Mouse (Mus musculus) forebrain, embryonic 15.5 days (tissue): ENCODE data around the gene Cd3e. TPM values are rescaled to one million over a fixed set of nuclear protein-coding genes. Genes with fewer than 3 reads are reported as not detected.

Source experiments
- ATAC-seq: fragments of 200-750 bp; cut with Nextera tagmentation; replicated peaks from 2 replicates; pipeline ENCODE4 v1.8.0; 2017; ENCODE audit warnings: mild to moderate bottlenecking, moderate TSS enrichment, moderate library complexity
- H3K27ac ChIP-seq: fragments of 300-500 bp; sonication (generic); replicated peaks from 2 replicates; pipeline ENCODE4 v1.5.1; 2015; ENCODE audit warnings: mild to moderate bottlenecking, inconsistent platforms
- H3K27me3 ChIP-seq: fragments of 300-500 bp; sonication (generic); 2 replicates; pipeline ENCODE4 v1.6.1; 2015; ENCODE audit warnings: inconsistent platforms
- H3K36me3 ChIP-seq: fragments of 300-500 bp; sonication (generic); 2 replicates; pipeline ENCODE4 v1.6.1; 2015; ENCODE audit warnings: mild to moderate bottlenecking, inconsistent platforms
- H3K4me1 ChIP-seq: fragments of 300-500 bp; sonication (generic); 2 replicates; pipeline ENCODE4 v1.6.1; 2015; ENCODE audit warnings: inconsistent platforms
- H3K4me2 ChIP-seq: fragments of 300-500 bp; sonication (generic); replicated peaks from 2 replicates; pipeline ENCODE4 v1.6.1; 2015; ENCODE audit warnings: mild to moderate bottlenecking, inconsistent platforms
- H3K4me3 ChIP-seq: fragments of 300-500 bp; sonication (generic); 2 replicates; pipeline ENCODE4 v1.5.1; 2015; ENCODE audit warnings: mild to moderate bottlenecking, inconsistent platforms
- H3K9ac ChIP-seq: fragments of 300-500 bp; sonication (generic); replicated peaks from 2 replicates; pipeline ENCODE4 v1.6.1; 2015; ENCODE audit warnings: mild to moderate bottlenecking, inconsistent platforms
- H3K9me3 ChIP-seq: fragments of 300-500 bp; sonication (generic); 2 replicates; pipeline ENCODE4 v1.6.1; 2016; ENCODE audit warnings: inconsistent platforms
- WGBS: fragments of 180-500 bp; shearing (Covaris S2); methylation state at CpG from one replicate; pipeline ENCODE4 v1.1.7; 2015; ENCODE audit warnings: mixed read lengths; 5-methylcytosine and 5-hydroxymethylcytosine counted together
- polyA plus RNA-seq: library from polyadenylated mRNA; unstranded; fragments of >200 nt; fragmentation: Nextera tagmentation; extraction: Ambion mirVana; gene quantifications from 2 replicates; pipeline ENCODE4 v1.2.1, GENCODE M21; 2015

Cd3e gene
- not detected in 2 replicates for polyA plus RNA-seq

DNA sequence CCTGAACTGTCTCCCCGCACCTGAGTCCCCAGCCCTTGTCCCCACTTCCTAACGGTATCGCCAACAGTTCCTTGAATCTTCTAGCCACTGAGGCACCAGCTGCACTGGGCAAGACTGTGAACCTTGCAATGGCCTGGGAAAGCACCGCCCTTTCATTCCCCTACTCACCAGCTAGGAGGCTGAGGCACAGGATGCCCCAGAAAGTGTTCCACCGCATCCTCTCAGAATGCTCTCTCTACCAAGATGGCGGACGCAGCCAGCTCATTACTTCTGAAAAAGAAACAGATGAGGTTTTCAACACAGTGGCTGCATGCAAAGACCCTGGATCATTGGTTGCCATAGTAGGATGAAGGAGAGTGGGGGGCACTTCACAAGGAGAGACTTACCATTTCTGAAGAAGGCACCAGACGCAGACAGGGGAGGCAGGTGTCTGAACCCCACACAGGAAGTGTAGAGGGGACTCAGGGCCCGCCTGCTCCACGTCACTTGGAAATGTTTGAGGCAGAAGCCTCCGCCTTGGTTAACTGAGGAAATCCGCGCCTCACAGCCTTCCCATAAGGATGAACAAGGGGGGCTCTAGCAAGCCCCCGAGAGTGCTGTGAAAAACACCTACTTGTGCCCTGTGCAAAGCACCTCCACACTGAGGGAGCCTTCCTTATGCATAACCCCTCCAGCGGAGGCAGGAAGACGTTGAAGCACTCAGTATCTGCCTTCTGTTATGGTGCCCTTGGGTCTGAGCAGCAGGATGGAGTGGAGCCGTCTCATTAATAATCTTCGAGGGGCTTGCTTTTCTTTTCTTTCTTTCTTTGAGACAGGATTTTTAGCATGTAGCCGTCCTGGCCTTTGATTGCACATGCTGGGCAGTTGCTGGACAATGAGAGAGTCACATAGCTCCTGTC, at the start of gene Cd3e:
TSS of gene Cd3e (minus strand) at position 448 of the 899 bp plus-strand sequence.
- Histone ChIP-seq H3K27me3 (no peaks in the 10 kb centered on the region), H3K36me3 (no peaks in the 10 kb centered on the region), H3K9ac (no peak within 1 kb of the TSS), H3K4me3 (no peak within 1 kb of the TSS), H3K4me2 (no peak within 1 kb of the TSS), H3K4me1 (no peaks in the 10 kb centered on the region), H3K9me3 (no peaks in the 10 kb centered on the region), H3K27ac (no peak within 1 kb of the TSS)
- ATAC-seq, result no peak
- 84% methylated on average over 19 of the region's 19 CpGs for WGBS

DNA sequence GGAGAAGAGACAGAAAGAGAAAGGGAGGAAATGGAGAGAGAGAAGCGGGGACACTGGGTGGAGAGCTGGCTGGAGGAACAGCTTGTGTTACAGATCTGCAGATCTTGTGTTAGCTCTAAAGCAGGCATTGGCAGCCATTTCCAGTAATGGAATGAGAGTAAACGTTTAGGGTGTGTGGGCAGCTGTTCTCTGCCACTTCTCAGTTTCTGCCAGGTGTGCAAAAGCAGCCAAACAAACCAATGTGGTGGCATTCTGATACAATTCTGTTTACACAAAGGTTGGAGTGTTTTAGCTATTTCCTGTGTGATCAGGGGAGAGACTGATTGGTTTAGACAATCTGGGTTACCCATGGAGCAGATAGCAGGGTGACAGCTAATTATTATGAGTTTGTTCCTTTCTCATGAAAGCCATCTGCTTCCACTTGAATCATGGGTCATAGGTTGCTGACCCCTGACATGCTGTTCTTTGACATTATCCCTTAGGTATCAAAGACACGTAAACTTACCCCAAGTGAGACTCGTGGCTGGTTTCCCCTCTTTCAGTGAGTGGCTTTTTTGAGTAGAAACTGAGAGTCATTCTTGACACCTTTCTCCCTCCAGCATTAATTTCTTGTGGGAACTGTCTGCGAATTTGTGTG, 49.0 kb upstream of the Cd3e start:
- Histone ChIP-seq H3K9ac (no peak overlapping the region), H3K4me2 (no peak overlapping the region), H3K4me3 (no peak overlapping the region), H3K27me3 (peaks cover 38% of the 10 kb centered on the region), H3K27ac (no peak overlapping the region), H3K36me3 (no peaks in the 10 kb centered on the region), H3K9me3 (no peaks in the 10 kb centered on the region), H3K4me1 (peaks cover 5% of the 10 kb centered on the region)
- no peak for ATAC-seq
- 63% methylated on average over 5 of the region's 5 CpGs for WGBS

DNA sequence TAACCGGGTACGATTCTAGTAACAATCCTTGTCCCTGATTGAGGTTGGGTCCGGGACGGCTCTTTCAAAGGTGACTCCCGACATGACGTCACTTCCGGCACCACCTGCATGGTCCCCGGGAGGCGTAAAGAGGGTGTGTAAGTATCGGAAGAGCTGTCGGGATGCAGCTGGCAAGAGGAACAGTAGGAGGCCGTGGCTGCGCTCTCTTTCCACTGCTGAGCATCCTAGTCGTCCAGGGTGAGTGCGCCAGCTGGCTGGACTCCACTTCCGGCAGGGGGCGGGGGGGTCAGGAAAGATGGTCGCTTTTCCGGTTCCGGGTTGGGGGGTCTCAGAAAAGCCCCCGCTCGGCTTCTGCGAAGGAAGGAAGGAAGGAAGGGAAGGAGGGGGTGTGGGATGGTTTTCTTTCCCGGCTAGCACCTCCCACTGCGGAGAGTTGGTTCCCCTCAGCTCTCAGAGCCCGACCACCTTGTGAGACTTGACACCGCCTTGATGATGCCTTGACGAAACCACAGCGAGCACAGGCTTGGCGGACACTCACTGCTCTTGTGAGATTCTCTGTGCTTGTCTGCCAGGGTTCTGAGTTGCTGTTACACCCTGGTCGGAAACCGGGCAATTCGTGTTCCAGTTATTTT, 45.8 kb upstream of the Cd3e start, which contains the start of gene Mpzl3:
TSS of gene Mpzl3 (plus strand) at position 105 of the 632 bp plus-strand sequence.
- H3K9ac ChIP-seq, result peak within 1 kb of the TSS; percentile 52
- peak; percentile 98 for ATAC-seq
- peak within 1 kb of the TSS; percentile 73 for H3K4me3 ChIP-seq
- peak within 1 kb of the TSS; percentile 62 for H3K4me2 ChIP-seq
- H3K27me3 ChIP-seq, result peaks cover 43% of the 10 kb centered on the region
- no peaks in the 10 kb centered on the region for H3K9me3 ChIP-seq
- WGBS, result under 1% methylated on average over 33 of the region's 33 CpGs
- H3K36me3 ChIP-seq, result no peaks in the 10 kb centered on the region
- peaks cover 5% of the 10 kb centered on the region for H3K4me1 ChIP-seq
- H3K27ac ChIP-seq, result peak within 1 kb of the TSS; percentile 99

DNA sequence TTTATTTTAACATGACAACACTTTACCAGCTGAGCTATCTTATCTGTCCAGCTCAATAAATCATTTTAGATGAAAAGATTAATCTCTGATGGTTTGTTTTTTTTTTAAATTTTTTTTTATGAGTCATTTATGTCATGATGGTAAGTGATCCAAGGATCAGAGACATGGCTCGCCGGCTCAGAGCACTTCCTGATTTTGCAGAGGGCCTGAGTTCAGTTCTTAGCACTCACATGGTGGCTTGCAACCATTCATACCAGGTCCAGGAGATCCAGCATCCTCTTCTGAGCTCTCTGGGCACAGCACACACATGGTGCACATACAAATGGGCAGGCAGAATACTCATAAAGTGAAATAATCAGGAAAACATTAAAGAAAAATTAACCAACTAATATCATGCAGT, 40.9 kb upstream of the Cd3e start:
- Histone ChIP-seq H3K27ac (no peak overlapping the region), H3K9ac (no peak overlapping the region), H3K4me3 (no peak overlapping the region), H3K27me3 (peaks cover 26% of the 10 kb centered on the region), H3K36me3 (no peaks in the 10 kb centered on the region), H3K4me2 (no peak overlapping the region), H3K9me3 (no peaks in the 10 kb centered on the region), H3K4me1 (peaks cover 5% of the 10 kb centered on the region)
- no peak for ATAC-seq
- WGBS, result 85% methylated on average over 2 of the region's 2 CpGs

DNA sequence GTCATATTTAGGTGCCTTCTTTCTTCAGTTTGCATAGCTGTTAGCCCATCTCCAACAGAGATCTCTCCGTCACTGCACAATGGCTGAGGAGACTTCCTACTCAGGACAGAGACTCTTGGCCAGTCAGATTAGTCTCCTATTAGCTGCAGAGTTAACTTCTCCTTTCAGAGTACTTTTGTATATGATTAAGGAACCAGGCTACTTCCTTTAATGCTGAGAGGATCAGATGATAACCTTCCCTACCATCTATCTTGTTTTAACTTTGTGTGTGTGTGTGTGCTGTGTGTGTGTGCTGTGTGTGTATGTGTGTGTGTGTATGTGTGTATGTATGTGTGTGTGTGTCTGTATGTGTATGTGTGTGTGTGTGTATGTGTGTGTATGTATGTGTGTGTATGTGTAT, 40.3 kb upstream of the Cd3e start:
- H3K9me3 ChIP-seq, result no peaks in the 10 kb centered on the region
- no peak overlapping the region for H3K4me3 ChIP-seq
- peaks cover 5% of the 10 kb centered on the region for H3K4me1 ChIP-seq
- no peaks in the 10 kb centered on the region for H3K36me3 ChIP-seq
- peaks cover 28% of the 10 kb centered on the region for H3K27me3 ChIP-seq
- no peak overlapping the region for H3K4me2 ChIP-seq
- 77% methylated on average over 1 of the region's 1 CpGs for WGBS
- no peak for ATAC-seq
- no peak overlapping the region for H3K27ac ChIP-seq
- H3K9ac ChIP-seq, result no peak overlapping the region

DNA sequence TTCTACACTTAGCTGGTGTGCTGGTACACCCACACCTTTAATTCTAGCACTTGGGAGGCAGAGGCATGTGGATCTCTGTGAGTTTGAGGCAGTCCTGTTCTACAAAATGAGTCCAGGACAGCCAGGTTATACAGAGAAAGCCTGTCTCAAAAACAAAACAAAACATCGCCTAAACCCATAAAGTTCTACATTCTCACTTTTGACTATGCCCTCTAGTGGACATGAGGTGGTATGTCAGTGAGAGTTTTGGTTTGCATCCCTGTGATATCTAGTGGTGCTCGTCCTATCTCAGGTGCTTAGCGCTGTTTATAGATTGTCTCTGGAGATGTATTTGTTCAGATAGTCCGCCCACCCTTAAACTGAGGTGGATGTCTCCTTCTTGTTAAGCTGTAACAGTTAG, 39.1 kb upstream of the Cd3e start:
- H3K4me2 ChIP-seq, result no peak overlapping the region
- peaks cover 37% of the 10 kb centered on the region for H3K27me3 ChIP-seq
- no peaks in the 10 kb centered on the region for H3K9me3 ChIP-seq
- ATAC-seq, result no peak
- H3K4me1 ChIP-seq, result no peaks in the 10 kb centered on the region
- no peak overlapping the region for H3K4me3 ChIP-seq
- no peaks in the 10 kb centered on the region for H3K36me3 ChIP-seq
- H3K9ac ChIP-seq, result no peak overlapping the region
- H3K27ac ChIP-seq, result no peak overlapping the region
- WGBS, result 29% methylated on average over 4 of the region's 4 CpGs

DNA sequence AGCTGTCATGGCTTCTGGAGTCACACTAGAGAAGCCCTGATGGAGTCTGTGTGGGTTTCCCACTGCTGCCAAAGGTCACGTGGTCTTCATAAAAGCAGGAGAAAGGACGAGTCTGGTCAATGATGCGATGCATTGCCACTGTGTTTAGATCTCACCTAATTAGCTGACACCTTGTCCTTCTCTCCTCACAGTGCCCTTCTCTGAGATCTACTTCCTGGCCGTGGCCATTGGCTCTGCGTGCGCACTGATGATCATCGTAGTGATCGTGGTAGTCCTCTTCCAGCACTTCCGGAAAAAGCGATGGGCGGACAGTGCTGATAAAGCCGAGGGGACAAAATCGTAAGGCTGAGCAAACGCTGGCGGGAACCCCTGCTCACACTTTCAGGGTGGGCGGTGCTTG, 37.5 kb upstream of the Cd3e start:
- no peaks in the 10 kb centered on the region for H3K36me3 ChIP-seq
- no peaks in the 10 kb centered on the region for H3K9me3 ChIP-seq
- H3K4me2 ChIP-seq, result no peak overlapping the region
- peaks cover 41% of the 10 kb centered on the region for H3K27me3 ChIP-seq
- ATAC-seq, result no peak
- H3K4me3 ChIP-seq, result no peak overlapping the region
- no peak overlapping the region for H3K27ac ChIP-seq
- 93% methylated on average over 16 of the region's 16 CpGs for WGBS
- H3K4me1 ChIP-seq, result no peaks in the 10 kb centered on the region
- H3K9ac ChIP-seq, result no peak overlapping the region

DNA sequence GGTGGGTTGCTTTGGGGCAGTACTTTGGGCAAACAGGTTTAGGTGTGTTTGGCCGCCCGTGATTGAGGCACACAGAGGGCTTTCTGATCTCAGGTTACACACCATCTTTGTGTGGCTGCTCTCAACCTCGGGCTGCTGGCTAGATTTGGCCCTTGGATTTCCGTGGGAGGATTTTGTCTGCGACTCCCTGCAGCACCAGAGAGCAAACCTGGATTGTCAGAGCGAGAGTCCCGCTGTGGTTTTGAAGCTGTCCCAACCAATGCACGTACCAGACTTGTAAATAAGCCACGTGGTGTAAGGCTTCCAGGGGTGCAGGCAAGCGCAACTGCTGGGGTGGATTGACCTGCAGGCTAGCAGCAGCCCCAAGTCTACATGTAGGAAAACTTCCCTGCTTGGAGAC, 33.5 kb upstream of the Cd3e start:
- Histone ChIP-seq H3K9ac (no peak overlapping the region), H3K4me1 (no peaks in the 10 kb centered on the region), H3K27ac (no peak overlapping the region), H3K4me2 (no peak overlapping the region; the same call in 1 of the 2 replicates), H3K27me3 (peaks cover 70% of the 10 kb centered on the region), H3K9me3 (no peaks in the 10 kb centered on the region), H3K4me3 (no peak overlapping the region), H3K36me3 (no peaks in the 10 kb centered on the region)
- under 1% methylated on average over 10 of the region's 10 CpGs for WGBS
- ATAC-seq, result no peak

DNA sequence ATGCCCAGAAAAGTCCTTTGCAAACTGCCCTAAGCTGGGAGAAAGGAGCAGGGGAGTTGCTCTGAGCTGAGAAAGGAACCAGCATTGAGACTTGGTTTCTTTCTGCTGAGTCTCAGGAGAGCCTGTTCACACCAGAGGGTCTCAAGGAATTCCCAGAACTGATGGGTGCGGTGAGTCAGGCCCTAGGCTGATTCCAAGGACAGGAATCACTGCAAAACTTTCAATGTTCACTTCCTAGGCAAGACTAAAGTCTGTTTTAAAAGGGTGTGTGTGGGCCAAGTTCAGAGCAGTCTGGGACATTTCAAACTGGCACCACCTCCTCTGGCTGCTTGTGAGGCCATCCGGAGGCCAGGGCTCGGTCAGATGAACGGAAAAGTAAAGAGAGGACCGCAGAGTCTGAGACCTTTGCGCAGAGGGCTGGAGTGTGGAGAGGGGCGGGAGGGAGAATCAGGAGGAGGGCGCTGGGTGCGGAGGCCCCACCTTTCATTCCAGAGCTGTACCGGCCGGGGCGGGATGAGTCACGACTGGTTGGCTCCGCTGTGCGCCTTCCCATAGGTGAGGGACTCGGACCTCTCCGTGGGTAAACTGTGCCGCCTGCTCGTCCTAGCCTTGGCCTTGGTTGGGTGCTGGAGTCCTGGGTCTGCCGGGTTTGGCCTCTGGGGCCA, 32.8 kb upstream of the Cd3e start:
- no peaks in the 10 kb centered on the region for H3K36me3 ChIP-seq
- H3K4me2 ChIP-seq, result no peak overlapping the region; the same call in 1 of the 2 replicates
- no peak overlapping the region for H3K9ac ChIP-seq

DNA sequence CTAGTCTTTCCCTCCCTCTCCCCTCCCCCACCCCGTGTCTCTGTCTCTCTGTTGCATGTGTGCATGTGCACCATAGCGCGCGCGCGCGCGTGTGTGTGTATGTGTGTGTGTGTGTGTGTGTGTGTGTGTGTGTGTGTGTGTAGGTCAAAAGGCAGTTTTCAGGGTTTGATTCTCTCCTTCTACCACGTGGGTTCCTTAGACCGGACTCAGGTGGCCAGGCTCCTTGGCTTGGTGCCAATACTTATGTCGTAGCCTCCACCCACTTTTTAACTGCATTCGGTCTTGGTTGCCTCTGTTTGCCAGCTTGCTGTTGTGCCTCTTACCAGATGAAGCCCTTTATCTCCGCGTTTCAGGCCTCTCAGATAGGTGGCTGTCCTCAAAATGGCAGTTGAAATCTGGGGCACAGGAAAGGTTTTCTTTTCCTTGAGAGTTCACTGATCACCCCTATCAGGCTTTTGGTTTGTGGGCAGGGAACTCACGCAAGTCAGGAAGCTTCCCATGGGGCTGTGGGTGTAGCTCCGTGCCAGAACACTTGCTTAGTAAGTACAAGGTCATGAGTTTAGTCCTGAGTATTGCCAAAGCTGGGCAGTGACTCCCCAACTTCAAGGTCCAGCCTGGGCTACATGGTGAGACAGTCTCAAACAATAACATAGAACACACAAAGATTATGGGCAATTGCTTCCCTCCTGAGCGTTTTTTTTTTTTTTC, 31.9 kb upstream of the Cd3e start:
- ATAC-seq, result no peak
- no peaks in the 10 kb centered on the region for H3K36me3 ChIP-seq
- no peaks in the 10 kb centered on the region for H3K9me3 ChIP-seq
- H3K4me1 ChIP-seq, result no peaks in the 10 kb centered on the region
- no peak overlapping the region for H3K4me3 ChIP-seq
- no peak overlapping the region for H3K4me2 ChIP-seq
- 23% methylated on average over 10 of the region's 17 CpGs for WGBS
- H3K27me3 ChIP-seq, result peaks cover 63% of the 10 kb centered on the region
- H3K9ac ChIP-seq, result no peak overlapping the region
- H3K27ac ChIP-seq, result no peak overlapping the region

More for the DNA sequence above, 32.8 kb upstream of the Cd3e start:
- Histone ChIP-seq H3K27ac (no peak overlapping the region), H3K9me3 (no peaks in the 10 kb centered on the region), H3K4me3 (no peak overlapping the region), H3K27me3 (peaks cover 68% of the 10 kb centered on the region), H3K4me1 (no peaks in the 10 kb centered on the region)
- 5% methylated on average over 20 of the region's 20 CpGs for WGBS
- ATAC-seq, result no peak

DNA sequence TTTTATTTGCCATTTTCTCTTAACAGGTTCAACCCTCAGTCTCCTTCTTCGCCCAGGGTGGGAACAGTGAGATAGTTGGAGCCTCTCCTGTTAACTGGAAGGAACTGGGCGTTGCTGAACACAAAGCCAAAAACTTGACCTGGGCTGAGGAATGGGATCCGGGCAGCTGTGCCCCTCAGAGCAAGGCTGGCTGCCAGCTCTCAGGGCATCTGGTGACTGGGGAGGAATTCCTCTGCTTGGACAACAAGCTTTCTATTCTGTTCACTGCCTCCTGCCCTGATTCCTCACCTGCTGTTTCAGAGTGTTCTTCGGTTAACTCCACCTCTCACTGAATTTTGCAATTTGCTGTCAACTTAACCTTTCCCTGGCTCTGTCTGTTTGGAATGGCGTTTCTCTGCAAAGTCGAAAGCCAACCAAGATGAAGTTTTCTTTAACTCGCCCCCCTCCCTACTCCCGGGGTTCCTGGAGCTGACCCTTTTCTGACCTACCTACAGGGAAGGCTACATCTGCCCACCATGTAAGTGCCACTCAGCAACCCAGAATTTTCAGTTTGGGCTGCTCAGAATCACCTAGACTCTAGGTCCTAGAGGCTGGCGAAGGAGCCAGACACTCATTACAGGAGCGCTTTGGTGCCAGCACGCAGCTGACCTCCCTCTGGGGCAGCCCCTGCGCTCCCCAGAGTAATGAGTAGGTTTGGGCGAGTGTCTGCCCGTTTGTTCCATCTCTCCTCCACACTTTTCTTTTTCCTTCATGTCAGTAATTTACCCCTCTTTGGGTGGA, 30.8 kb upstream of the Cd3e start:
- Histone ChIP-seq H3K36me3 (no peaks in the 10 kb centered on the region), H3K4me2 (no peak overlapping the region), H3K4me3 (no peak overlapping the region), H3K27ac (no peak overlapping the region), H3K27me3 (peaks cover 63% of the 10 kb centered on the region), H3K9ac (no peak overlapping the region), H3K9me3 (no peaks in the 10 kb centered on the region), H3K4me1 (no peaks in the 10 kb centered on the region)
- no peak for ATAC-seq
- WGBS, result 12% methylated on average over 14 of the region's 14 CpGs
